Mouse (Mus musculus) olfactory bulb, adult 2 months (tissue): ENCODE results near the gene Scfd1.

ENCODE experiments used
- CTCF ChIP-seq: fragments of 200-500 bp; IDR thresholded peaks from 2 replicates; pipeline ENCODE4 v1.5.1; 2012; ENCODE audit warnings: low read depth, mild to moderate bottlenecking, low read length, moderate library complexity; ENCODE audit not compliant: insufficient read depth
- POLR2A ChIP-seq: fragments of 200-500 bp; IDR thresholded peaks from 2 replicates; pipeline ENCODE4 v1.6.1; 2012; ENCODE audit warnings: mild to moderate bottlenecking, low read depth, low read length, moderate library complexity; ENCODE audit not compliant: insufficient read depth

DNA sequence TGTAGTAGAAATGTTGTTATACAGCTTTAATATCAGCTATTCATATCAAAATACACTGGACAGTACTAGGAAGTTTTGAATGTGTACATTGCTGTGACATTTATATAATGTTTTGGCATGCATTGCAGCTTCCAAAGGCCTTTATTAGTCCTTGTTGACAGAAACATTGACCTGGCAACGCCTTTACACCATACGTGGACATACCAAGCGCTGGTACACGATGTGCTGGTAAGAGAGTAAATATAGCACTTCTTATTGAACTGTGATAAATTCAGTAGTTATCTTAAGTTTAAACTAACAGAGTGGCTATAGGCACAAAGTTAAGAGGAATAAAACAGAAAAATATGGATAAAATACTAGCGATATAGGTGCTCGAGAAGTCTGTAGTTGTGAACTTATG, 22.6 kb downstream of the Scfd1 start:
- no peak for TF ChIP-seq CTCF
- no peak for TF ChIP-seq POLR2A
